Mouse (Mus musculus): ENCODE data around the gene Ptms. TPM values are rescaled to one million over a fixed set of nuclear protein-coding genes. Genes with fewer than 3 reads are reported as not detected.
A peak's percentile ranks its signal among the peaks of the same experiment; 100 is the strongest.

Ptms gene
- total RNA-seq, 2 experiments from 2014 or later: 126 to 152 TPM

DNA sequence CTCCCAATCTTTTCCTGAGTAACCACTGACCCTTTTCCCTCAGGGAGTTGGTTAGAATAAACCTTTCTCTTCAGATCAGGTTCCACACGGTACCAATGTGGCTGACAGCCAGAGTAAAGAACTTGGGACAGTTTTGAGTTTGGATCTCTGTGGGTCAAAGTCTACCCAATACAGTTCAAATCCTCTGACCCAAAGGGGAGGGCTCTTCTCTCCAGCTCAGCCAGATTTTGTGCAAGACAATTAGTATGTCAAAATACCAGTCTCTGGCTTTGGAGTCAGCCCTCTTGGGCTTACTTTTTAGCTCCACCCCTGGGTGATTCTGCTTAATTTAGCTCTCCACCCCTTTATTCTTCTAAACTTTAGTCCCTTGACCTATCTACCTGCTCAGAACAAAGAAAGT is 10.3 kb upstream of the Ptms start:
- no peak for DNase-seq

DNA sequence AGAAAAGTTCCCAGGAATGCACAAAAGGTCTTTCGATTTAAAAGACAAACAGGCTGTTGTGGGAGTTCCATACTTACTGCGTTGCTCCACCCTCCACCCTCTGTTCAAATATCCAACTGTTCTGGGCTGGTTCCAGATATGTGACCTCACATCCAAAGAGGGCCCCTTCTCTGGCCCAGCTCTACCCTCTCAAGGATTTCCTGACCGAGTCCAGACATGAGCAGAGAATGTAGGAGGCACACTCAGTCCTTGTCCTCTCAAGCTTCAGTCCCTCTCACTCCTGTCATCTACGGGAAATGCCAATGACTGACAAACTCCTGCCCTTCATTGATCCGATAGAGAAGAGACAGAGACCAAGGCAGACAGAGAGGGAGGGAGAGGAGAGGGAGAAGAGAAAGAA is 6.0 kb upstream of the Ptms start:
- no peak for DNase-seq

DNA sequence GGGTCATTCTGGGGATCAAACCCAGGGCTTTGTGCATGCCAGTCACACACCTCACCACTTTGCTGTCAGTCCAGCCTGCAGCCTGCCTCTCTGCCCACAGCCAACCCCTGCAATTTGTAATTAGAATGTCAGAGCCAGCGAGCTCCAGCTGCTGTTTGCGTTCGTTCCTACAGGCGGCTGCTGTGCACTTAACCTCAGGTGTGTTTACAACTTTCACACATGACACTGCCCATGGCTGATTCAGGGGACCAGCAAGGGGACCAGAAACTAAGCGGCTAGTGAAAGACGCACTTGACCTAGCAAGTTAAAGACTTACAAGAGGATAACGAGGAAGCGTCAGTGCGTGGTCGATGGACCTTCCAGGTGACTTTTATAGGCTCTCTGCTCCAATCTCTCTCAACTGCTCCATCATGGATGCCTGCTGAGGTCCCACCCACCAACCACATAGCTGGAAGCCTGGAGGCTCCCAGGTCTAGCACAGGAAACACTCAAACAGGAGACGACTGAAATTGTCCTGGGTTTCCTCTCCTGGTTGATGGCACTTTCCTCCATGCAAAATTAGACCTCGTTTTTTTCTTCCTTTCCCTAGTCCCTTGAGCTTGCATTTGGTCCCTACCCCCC is 5.4 kb upstream of the Ptms start:
- no peak for DNase-seq

DNA sequence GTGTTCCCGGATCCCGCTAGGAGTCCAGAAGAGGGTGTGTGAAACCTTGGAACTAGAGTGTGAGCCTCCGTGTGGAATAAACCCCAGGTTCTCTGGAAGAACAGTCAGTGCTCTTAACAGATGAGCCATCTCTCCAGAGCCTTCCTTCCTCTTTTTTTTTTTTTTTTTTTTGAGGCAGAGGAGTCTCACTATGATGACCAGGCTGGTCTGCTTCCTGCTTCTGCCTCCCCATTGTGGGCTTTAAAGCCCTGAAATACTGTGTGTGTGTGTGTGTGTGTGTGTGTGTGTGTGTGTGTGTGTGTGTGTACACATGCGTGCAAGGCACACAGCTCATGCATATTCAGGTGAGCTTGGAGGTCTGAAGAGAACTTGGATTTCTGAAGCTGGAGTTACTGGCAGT is 1.6 kb upstream of the Ptms start:
- no peak for DNase-seq

DNA sequence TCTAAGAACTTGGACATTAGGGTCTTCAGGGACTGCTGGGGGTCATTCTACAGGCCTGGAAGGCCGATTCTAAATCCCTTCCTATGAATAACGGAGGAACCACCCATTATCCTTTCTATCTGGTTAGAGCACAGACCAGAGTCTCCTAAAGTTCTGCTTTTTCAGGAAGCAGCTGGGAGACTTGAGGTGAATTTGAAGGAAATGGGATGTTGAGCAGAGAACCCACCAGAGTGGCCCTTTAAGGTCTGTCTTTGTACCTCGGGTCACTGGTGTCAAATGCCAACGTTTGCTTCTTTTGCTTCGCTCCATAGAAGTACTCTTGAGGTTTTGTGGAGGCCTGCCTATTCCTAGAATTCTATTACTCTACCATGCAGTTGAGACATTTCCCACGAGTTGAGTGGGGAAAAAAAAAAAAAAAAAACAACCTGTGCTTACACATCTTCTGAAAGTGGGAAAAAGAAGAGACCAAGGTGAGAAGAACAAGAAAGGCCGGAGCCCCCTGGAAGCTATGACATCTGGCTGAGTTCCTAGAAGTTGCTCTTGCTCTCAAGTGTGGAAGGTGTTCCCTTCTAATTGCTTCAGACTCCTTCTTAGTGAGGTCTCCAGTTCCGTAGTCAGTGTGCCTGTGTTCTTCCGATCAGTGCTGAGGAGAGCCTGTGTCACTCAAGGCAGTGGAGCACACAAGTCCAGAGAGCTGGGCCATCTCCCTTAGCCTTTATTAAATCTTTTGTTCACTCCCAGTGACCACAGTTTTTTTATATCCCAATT is 599 bp upstream of the Ptms start:
- no peak for DNase-seq

DNA sequence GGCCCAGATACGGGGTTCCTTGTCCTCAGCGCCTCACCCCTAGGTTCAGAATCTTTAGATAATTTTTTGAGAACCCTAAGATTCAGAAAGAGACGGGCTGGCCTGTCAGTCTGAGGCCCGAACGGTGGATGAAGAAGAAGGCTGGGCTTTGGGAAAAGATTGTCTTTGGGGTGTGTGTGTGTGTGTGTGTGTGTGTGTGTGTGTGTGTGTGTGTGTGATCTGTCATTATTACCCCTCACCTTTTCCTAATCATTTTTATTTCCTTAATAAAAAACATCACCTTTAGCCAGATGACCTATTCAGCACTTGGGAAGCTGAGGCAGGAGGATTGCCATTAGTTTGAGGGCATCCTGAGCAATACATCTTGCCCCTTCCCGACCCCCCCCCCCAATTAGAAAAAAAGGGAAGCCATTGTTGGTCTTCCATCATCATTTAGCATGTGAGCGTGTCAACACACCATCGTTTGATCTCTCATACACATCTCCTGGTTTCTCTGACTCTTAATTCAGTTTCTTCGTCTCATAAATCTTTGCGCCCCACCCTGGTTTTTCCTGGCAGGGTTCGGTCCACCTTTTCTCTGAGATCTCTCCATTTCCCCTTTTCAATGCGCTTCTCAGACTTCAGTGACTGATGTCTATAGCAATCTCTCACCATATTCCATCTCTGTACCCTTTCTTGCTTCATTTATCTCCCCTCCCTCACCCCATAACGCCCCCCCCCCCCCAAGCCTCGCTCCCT is 844 bp downstream of the Ptms start:
- no peak for DNase-seq

DNA sequence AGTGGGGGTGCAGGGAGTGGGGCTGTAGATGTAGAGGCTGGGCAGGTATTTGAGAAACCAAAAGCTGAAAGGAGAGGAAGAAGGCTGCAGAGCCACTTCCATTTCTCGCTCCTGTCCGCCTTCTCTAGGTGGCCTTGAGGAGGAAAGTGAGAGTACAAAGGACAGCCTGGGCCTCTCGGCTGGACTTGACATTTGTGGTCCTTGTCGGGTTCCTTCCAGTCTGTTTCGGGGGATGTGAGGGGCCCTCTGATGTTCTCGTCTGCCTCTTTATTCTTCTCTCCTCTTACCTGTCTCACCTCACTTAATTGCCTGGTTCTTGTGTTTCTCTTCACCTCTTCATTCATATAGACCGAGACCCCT is 1.6 kb downstream of the Ptms start:
- no peak for DNase-seq

DNA sequence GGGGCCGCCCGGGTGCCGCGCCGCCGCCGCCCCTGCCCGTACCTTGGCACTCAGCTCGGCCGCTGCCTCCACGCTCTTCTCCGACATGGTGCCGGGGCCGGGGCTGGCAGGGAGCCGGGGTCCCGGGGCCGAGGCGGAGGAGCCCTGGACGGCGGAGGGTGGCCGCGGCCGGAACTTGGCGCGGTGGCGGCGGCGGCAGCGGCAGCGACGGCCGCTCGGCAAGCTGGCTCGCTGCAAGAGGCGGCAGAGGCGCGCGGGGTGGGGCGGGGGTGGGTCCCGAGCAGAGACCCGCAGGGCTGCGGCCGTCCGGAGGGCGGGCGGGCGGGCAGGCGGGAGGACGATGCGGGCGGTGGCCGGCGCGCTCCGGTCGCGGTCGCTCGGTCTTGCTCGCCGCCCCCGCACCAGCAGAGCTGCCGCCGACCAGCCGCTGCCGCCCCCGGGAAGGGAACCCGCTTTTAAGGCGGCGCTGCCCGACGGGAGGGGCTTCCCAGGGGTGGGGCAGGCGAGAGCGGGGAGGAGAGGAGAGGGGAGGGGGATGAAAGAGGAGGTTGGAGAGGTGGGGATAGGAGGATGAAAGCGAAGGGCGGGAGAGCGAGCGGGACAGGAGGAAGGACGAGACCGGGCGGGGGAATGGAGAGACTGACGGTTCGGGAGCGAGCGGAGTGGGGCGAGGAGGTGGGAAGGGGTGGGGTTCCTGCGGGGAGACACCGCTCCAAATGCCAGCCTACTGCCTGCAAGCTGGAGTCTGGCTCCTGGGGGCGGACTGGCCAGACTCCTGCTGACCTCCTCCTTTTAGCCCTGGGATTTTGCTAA is 2.2 kb downstream of the Ptms start:
- DNase-seq: peak; percentile 94

DNA sequence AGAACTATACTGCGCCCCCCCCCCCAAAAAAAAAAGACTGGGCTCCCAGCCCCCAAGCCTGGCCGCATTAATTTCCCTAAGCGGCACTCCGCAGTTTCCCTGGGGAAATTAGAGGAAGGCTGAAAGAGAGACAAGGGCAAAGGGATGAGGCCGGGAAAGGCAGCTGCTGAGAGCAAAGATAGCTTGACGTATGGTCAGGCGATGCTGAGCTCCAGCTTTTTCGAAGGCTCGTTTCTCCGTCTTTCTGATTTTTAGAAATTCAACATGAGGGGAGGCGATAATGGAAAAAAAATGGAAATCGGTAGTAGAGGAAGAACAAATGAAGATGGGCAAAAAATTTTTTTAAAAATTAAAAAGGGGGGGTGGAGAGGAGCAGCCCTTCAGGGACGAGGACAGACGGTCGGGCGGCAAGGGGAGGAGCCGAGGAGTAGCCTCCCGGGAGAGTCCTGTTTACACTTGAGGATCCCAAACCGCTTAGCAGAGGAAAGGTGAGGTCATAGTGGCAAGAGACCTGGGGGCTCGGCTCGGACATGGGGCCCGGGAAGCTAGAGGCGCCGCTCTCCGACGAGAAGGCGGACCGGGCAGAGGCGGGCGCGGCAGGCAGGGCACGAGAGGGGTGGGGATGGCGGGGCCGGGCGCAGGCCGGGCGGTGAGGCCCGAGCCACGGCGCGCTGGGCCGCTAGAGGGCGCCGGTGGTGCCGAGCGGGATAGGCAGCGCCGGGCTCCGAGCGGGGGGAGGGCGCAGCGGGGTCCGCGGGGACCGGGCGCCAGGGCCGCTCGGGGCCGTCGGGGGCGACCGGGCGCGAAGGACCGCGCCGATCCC is 3.0 kb downstream of the Ptms start:
- peak; percentile 90 for DNase-seq

DNA sequence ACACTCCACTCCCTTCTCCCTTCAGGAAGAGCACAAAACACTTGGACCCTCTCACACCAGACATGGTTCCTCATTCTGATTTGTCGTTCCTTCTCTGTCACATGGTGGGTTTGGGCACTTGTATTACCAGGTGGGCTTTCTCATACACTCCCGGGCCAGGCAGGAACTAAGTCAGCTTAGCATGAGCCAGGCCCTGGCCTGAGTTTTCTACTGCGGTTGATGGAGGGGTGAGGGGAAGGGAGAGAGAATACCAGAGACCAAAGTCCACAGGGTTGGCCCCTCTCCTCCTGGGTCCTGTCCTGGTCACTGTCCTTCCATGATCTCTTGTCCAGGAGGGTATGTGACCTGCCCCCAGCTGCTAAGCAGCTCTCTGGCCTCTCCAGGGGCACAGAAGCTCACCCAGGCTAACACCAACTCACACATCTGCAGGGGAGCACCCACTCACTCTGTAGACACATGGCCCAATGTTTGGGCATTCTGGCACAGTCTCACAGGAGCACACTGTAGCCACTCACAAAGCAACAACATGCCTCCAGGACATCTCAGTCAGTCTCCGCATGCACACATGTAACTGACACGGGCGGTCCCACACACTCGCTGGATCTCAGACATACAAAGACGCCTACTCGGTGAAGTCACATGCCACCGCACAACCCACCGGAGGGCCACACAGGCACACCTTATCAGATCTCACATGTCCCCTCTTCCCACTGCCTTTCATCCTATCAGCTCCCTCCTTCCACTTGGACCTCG is 3.8 kb downstream of the Ptms start:
- DNase-seq: no peak

DNA sequence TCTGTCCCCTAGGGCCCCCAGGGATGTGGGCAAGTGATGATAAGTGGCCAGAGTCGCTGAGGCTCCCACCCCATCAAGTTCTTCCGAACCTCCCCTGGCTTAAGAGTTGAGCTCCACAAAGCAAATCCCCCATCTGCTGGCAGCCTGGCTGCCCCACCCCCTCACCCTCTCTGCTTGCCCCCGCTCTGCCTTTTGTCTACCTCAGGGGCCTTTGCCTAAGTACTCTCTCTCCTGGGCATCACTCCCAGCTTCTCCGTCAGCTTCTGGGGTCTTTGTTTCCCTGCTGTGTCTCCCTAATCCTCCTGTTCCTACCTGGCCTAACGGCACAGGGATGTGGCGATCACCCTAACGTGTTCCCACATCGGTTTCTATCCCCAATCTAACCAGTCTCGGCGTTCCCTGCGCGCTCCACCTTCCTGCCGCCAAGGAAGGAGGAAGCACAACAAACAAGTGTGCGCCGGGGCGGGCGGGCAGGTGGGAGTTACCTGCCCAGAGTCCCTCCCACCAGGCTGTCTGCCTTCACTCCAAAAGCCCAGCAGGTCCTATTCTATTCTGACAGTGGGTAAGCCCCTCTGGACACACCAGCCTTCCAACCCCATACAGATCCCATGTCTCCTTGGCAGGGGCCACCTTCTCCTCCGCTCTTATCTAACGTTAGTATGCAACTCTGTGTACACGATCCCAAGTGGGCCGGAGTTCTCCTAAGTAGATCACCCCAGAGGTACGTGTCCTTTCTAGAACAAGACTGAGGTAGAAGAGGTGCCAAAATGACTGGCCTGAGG is 4.6 kb downstream of the Ptms start:
- no peak for DNase-seq

DNA sequence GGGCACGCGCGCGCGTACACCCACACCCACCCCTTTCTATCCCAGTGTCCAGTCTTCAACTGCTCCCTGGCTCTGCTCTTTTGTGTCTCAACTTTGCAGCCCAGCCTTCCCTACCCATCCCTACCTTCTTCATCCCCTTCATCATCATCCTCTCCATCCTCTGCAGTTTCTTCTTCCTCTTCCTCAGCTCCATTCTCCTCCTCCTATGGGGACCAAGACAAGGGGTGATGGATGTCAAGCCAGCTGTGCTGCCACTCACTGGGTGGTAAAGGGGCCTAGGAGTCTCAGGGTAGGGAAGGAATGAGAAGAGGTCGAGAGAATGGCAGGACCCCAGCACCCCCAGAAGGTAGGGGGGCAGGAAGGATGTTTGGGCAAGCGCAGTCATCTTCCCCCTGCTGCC is 5.4 kb downstream of the Ptms start:
- DNase-seq: no peak

DNA sequence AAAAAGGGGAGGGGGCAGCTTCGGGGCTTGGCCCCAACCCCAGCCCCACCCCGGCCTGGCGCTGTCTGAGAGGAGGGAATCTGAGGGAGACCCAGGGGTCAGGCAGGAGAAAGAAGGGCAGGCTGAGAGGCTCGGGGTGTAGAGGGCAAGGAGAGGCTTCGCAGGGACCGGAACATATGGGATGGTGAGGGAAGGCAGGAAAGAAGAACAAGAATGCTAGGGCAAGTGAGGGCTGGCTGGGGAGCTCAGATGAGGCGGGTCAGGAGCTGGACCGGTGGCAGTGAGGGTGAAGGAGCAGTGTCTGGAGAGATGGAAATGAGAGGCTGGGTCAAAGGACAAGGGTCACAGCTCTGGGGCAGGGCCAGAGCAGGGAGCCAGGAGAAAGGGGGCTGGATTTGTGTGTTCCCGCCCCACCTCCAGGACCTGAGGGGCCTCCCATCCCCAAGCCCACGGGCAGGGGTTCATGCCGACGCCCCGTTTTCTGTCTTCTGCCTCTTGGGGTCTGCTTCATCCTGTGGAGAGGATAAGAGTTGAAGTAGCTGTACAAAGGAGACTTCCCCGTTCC is 6.1 kb downstream of the Ptms start:
- no peak for DNase-seq

DNA sequence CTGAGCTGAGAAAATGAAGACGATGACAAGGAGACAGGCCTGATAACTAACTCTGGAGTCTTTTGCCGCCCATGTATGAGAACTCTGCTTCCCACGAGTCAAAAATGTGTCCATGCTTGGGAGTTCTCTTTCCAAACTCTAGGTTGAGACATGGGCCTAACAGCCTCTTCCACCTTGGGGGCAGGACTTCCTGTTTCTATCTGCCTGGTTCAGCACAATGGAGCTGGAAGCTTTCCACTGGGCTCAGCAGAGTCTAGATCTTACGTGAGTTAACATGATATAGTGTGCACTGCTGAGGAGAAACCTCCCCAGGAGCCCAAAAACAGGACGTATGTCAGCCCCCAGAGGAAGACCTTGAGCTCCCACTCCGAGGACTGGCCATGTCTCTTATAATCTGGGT is 6.7 kb downstream of the Ptms start:
- no peak for DNase-seq

DNA sequence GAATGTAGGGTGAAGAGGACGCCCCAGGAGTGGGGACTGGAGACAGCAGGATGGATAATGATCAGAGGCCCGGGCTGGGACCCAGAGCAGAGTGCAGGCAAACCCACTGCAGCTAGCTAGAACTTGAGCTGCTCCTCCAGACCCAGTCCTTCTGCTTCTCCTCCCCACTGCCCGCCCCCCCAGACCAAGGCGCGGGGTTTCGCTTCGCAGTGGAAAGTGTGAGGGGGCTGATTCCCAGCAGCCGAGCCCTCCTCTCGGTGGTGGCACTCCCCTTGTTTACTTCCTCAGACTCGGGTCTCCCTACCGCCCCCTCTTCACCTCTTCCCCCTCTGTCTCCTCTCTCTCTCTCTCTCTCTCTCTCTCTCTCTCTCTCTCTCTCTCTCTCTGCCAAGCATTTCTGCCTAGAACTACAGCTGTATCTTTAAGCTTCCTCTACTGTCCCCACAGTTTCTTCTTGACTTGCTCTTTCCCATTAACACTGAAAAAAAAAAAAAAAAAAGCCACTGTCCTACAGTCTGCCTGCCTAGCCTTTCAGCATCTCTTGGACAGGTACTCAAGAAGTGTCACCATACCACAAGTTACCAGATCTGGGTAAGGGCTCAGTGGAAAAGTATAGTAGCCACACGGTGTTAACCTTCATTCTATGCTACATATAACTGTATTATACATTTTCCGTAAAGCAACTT is 8.2 kb downstream of the Ptms start, which contains the start of gene Lag3:
TSS of gene Lag3 (minus strand) at position 173 of the 686 bp plus-strand sequence.
- DNase-seq: no peak

DNA sequence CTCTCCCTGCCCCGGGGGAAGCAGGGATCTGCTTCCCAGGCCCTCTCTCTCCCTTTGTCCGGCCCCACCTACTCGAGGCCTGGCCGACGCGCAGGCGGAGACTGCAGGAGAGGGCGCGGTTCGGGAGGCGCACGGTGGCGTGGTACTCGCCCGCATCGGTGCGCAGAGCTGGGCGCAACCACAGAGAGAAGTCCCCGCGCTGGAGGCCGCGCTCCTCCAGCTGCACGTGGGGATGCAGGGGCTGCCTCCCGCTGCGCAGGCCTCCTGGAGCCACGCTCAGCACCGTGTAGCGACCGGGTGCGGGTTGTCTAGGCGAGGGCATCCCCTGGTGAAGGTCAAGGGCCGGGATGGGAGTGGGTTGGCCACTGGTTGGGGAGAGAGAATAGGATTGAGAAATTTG is 9.9 kb downstream of the Ptms start:
- DNase-seq: no peak

DNA sequence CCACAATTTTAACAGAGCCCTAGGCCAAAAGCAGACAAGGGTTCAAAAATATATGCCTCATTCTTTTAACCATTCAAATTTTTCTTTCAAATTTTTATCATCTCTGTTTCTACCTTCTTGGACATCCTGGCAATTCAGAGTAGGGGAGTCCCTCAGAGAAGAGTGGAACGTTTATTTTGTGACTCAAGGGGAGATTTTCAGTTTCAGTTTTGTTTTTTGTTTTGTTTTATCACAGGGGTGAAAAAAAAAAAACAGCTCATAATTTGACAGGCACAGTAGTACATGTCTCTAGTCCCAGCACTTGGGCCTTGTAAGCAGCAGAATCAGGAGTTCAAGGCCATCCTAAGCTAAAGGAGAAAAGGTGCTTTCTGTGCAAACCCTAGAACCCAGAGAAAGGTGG is 12.1 kb downstream of the Ptms start:
- no peak for DNase-seq

DNA sequence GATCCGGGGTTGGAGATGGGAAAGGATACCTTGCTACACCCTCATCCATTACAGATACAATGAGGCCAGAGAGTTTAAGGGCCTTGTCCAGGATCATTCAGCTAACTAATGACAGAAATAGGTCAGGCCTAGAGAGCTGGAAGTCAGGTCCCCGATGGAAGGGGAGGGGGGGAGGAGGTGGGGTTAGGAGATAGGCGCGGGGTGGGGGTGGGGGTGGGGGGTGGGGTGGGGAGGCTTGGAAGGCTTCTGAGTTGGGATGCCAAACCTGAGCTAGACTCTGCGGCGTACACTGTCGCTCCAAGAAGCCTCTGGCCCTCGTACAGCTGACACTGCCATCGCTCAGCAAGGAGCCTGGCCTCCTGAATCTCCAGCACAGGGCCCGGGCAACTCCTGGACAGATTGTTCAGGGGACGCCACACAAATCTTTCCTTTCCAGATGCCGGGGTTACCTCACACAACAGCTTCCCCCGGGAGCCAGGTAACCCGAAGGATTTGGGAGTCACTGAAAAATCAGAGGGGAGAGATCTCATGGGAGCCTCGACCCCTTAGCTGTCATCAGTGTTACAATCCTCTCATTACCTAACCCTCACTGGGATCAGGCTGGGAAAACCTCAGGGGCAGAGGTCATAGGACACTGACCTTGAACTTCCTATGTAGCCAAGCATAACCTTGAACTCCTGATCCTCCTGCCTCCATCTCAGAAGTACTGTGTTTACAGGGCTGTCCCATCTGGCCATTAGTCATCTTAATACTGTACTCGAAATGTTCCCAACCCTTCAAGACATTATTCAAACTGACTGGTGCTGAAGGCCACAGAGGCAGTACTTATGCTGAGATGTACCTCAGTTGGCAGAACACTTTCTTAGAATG is 14.7 kb downstream of the Ptms start:
- no peak for DNase-seq
